Mouse (Mus musculus) mouse trophoblast stem cell (cell line): ENCODE measurements around the gene Actn4.

ENCODE experiments used
- in situ Hi-C, 2 experiments: fragments of 300-500 bp; cut with MseI, MboI; formaldehyde crosslinking; loops; 2 replicates in 1 of 2; 3 replicates in 1 of 2; pipeline ENCODE4 v1.15.1; 2025

The Actn4 gene

DNA sequence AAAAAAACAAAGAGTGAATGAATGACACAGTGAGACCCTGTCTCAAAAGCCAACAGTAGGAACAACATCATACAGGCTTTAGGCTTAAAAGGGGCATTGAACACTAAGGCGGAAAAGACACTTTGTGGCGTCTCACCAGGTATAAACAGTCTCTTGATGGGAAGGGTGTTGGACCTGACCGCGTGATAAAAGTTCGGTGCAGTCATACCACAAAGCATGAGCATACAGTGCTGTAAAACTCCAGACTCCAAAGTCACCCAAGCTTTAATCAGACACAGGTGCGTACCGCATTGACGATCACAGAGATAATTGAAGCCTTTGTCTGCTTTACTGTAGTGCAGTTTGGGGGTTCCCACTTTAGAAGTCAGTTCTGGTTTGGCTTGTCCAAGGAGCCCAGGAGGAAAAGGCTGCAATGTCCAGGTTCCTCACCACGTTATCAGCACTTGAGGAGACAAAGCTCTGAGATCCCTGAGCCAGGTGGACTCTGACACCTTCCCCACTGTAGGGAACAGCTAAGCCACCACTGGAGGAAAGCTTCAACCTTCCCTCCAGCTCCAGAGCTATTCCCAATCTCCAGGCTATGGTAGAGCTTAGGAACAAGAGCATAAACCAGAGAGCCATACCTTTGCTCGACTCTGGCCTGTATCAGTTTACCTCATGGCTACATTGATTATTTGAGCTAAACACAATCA, 11.6 kb downstream of the Actn4 start:
- in situ Hi-C loops: no loop called here

GRCm38 (mm10) chr7:28949298-28949697, 12.8 kb downstream of the Actn4 start:
- in situ Hi-C loops: no loop called here

DNA sequence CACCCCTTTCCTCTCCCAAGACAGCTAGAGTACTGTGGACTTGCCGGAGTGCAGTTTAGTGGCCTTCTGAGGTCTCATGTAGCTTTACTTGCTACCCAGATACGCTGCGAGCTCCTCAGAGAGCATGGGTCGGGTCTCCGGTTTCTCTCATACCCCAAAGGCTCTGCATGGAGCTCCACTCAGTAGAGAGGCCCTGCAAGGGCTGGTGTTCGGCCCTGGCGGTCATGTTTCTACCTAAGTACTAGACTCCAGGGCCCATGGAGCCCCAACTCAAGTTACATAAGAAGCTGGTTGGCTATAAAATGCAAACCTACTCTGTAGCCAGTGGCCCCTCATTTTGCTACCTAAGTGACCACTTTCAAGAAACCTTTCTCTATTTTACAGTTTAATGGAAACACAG, 13.4 kb downstream of the Actn4 start:
- in situ Hi-C loops: no loop called here

DNA sequence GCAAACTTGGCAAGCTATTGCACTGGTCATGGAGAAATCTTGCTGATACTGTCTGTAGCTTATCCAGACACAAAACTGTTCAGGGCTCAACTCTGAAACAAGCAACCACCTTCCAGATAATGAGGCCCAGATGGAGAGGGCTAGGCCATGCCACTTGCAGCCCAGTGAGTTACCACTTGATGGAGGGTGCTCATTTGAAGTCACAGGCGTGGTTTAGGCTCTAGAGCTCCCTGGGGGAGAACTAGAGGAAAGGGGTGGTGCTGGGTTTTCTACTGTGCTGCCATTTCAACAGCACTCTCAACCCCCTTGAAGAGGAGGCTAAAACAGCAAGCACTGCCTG, 15.9 kb downstream of the Actn4 start:
- in situ Hi-C loops: no loop called here

DNA sequence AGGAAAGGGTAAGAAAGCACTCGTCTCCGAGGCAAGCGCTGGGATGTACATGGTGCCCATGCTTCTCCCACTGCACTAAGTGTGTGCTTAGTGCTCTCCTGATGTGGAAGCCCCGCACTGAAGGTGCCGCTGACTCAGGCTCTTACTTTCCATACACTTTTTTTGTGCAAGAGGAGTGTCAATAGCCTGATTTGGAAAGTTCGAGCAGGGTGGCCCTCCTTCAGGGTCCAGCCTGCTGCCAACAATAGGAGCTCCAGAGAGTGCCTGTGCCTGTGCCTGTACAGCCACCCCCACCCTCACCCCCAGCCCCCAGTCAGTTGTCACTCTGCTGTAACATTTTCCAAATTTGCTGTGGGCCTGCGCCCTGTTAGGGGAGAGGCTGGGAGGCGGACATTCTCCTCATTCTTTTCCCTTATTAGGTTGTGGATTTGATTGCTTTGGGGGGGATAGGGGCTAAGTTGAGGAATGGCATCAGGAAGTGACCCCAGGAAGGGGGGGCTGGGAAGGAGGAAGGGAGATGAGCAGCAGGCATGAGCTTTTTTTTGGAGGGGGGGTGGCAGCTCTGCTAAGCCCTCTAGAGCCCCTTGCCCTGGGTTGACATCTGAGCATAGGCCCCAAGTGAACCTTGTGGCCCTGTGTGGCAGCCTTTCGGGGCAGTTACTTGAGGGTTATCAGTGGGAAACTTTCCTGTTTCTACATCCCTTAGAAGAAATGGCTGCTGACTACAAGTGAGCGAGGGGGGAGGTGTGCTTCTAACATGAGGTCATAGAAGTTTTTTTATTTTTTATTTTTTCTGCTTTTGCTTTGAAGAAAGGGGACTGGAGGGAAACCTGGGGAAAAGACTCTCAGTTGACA, 16.5 kb downstream of the Actn4 start:
- in situ Hi-C loops: no loop called here

DNA sequence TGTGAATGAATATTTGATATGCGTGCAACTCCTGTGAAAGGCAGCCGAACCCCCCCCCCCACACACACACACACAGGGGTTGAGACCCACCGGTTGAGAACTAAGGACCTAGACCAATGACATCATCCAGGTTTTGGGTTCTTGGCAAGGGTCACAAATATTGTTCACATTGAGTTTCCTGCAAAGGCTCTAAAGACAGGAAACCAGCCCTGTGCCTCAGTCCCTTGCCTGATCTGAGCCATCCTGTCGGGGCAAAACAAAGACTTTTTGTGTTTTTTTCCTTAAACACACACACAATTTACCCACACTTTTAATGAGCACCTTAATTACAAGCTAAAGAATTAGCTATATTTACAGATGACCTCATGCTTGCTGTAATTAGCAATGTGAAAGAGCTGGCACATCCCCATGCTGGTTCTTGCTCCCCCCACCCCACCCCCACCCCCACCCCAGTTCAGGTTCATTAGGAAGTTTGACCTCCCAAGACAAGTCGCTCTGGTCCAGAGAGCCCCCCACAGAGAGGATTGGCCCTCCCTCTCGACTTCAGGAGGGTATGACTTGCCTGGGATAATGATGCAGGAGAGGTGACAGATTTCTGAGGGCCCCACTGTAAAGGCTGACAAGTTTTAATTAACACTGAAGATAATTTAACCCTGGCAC, 17.3 kb downstream of the Actn4 start:
- in situ Hi-C loops: no loop called here

DNA sequence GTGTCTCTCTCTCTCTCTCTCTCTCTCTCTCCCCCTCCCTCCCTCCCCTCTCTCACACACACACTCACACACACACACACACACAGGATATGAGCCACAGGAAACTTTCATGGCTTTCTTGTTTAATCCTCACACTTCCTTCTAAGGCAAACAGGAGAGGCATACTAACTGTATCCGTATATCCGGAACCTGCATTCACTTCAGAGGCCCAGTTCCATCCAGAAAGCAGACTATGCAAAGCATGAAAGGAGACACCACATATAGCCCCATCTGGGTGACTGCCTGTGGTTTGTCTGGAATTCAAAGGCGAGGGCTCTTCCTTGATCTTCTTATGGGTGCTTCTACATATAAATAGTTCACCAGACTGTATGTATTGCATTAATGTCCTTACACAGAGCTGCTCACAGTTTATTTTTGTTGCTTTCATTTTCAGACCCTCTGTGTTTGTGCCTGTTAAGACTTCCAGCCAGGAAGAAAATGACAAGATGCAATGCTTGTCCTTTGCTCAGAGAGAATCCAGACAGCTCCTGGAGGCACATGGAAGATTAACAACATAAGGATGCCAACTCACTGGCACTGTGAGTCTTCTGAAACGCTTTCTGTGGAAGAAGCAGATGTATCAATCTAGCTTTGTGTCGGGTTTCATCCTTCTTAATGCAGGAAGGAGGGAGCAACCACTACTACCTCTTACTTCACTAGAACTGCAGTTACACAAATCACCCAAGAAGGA, 18.5 kb downstream of the Actn4 start:
- in situ Hi-C loops: no loop called here

GRCm38 (mm10) chr7:28941542-28941941, 20.6 kb downstream of the Actn4 start:
- in situ Hi-C loops: no loop called here

- in situ Hi-C loops: no loop called here
Observed at GRCm38 (mm10) chr7:28941129-28941528, 21.0 kb downstream of the Actn4 start.

DNA sequence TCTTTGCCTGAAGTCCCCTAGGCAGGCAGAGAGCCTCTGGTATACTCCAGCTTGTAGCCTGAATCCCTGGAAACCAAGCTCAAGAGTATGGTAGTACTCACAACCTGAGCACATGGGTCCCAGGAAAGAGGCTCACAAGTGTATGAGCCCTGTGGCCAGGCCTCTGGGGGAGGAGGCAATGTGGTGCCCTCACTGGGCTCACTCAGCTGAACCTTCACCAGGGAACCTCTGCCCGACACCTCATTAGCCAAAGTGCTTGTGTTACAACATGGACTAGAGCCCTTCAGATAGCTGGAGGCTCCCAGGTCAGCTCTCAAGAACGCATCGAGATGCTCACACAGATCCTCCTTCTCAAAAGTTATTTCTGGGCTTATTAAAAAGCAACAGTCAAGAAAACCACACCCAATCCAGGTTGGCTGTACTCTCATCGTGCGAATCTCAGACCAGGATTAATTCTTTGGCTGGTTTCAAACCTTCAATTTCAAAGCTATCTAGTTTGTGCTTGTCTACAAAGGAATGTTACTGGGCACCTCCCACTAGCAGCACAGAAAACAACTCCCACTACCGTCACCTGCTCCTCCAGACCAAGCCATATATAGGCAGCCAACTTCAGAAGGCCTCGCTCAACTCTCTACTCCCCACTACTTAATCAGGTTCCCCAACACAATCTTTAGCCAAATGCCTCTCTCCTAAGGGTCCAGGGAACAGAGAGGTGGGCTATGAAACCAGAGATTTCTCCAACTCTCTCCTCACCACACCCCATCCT, 22.5 kb downstream of the Actn4 start:
- in situ Hi-C loops: no loop called here

- in situ Hi-C loops: no loop called here
Observed at GRCm38 (mm10) chr7:28938654-28939053, 23.5 kb downstream of the Actn4 start.

DNA sequence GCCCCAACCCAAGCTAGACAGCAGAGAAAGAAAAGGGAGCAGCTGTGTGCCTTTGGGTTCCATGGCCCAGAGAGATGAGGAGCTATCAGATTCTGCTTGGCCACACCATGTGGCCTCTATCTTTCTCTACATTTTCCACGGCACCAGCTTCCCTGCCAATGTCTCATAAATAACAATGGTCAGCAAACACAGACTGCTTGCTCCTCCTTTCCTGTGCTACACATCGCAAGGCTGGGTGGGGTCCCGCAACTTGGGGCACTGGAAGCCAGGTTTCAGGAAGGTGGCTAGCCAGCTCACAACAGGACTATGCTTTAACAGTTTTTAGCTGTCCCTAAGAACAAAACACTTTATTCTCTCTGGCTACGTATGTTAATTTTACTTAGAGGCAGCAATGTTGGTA, 25.4 kb downstream of the Actn4 start:
- in situ Hi-C loops: no loop called here

DNA sequence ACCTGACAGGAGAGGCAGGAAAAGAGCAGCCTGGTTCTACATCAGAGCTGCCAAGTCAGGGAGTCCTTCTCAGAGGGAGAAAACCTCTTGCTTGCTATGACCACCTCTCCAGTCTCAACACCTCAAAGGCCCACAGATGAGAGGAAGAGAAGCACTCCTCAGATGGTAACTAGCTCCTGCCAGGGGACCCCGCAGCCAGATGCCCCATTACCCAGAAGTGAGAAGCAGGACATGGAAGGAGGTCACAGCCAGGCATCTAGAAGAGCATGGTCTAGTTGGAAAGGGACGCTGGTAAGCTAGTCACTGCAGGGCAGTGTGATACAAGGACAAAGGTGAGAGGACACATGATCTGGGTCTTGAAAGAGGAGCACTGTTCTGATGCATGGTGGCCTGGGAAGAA, 28.3 kb downstream of the Actn4 start:
- in situ Hi-C loops: no loop called here

DNA sequence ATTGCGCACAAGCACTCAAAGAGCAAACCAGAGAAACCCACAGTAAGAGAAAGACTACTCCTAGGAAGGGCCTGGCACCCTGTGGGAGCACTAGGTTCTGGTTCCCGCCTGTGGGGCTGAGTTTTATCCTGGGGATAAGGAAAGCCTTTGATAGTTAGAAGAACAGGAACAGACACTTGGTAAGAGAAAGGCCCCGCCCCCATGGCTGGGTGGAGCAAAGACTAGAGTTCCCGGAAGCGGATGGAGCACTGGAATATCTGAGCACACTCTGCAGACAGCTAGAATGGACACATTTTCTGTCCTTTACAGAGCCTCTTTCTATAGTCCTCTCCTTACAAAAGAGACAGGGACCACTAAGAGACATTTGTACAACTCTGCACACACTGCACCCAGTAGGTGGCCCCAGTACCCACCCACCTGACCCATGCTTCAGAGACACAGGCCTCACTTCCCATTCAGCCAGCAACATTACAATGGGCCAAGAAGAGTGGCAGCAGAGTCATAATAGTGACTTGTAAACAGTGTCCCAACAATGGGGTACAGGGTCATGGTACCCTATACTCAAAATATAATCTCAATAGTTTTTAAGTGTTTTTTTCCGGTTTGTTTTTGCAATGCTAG, 29.6 kb downstream of the Actn4 start:
- in situ Hi-C loops: no loop called here

DNA sequence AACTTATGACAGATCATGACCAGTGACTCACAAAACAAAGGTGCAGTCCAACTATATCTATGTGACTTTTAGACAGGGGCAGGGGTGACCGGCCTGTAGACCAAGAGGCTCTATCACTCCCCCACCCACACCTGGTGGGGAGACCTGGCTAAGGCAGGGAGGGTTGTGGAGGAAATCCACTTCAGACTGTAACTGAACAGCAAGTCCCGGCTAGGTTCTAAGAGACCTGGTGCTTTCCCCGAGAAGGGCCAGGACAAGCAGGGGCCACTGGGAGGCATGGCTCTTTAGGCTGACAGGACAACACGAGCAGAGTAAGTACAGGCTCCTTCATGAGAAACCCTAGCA, 30.5 kb downstream of the Actn4 start:
- in situ Hi-C loops: no loop called here

DNA sequence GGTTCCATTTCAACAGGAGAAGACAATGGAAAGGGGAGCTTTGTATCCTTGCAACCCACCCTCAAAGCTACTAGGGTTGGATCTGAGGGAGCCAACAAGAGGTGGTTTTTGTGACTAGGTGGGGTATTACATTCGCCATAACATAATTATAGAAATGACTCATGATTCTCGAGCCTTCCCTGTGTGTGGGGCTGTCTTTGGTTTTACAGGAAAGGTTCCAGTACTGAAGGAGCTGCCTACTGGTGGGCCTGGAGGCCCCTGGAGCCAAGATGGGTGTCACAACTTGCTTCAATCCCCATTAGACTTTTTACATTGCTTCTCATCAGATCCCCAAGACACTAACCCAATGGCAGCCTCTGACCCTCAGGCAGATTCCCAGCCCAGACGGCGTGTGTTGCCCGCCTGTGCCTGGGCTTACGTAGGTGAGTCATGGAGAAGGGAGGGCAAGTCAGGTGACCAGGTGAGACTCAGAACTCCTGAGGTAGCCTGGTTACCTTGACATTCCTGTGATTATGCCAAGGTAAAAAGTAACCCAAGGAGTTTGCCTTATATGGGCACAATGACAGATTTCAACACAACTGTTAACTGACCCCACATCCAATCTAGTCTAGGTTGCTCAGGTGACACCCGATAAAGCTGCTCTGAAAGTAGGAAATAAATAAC, 31.0 kb downstream of the Actn4 start:
- in situ Hi-C loops: no loop called here

DNA sequence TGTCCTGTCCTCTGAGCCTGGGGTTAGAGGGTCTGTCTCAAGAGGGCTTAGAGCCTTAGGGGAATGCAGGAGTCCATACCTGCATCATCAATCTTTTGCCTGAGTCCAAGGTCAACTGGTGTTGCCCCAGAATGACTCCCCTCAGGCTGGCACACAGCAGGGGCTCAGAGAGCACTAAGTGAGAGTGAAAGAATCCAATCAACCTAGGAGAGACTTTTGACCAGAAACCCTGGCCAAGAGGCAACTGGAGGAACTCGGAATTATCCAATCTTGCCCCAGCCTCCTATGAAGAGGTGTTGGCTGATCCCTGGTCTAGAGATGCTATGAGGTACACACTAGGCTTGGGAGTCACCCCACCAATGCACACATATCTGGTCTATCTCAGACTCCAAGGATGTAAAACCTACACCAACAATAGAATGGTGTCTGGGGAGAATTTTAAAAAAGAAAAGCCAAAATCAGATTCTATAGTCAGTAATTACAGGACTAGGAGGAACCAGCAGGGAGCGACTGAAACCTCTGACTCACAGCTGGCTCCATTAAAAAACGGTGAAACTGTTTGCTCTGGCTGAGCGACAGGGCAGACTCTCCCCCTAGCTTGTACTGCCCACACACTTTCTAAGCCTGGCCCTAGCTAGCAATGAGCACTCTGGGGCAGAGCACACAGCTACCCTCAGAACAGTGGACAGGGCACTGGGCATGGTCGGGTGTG, 31.7 kb downstream of the Actn4 start:
- in situ Hi-C loops: no loop called here

- in situ Hi-C loops: no loop called here
Observed at GRCm38 (mm10) chr7:28929381-28929780, 32.8 kb downstream of the Actn4 start.

DNA sequence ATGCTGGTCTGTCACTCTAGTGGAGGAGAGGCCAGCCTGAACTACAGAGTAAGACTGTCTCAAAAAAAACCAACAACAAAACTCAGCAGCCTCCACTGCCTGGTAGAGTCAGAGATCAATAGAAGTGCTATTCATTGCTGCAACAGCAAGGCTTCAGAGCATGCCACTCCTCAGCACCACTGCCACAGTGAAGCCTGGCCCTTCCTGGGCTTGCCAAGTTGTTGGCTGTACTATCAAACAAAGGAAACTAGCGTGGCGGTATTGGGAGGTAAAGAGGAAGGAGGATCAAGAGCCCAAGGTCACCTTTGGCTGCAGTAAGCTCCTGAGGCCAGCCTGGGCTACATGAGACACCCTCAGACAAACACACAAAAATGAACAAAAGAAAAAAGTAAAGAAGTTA, 36.0 kb downstream of the Actn4 start:
- in situ Hi-C loops: no loop called here

- in situ Hi-C loops: no loop called here
Observed at GRCm38 (mm10) chr7:28925317-28925716, 36.8 kb downstream of the Actn4 start.
